Mouse (Mus musculus) layer of hippocampus, postnatal 10 days (tissue): ENCODE measurements around the gene Cbx4. TPM values are rescaled to one million over a fixed set of nuclear protein-coding genes. Genes with fewer than 3 reads are reported as not detected.

Experiments used
- DNase-seq, 2 experiments: peaks; one replicate each; pipeline ENCODE4 v3.0.0; 2021; ENCODE audit warnings: low spot score in 2 of 2
- total RNA-seq, 2 experiments: library from RNA; stranded (reverse); gene quantifications; 2 replicates each; pipeline ENCODE4 v1.2.3; 2021

Cbx4 gene
- total RNA-seq, 2 experiments from 2014 or later: 49.2 to 51.2 TPM

DNA sequence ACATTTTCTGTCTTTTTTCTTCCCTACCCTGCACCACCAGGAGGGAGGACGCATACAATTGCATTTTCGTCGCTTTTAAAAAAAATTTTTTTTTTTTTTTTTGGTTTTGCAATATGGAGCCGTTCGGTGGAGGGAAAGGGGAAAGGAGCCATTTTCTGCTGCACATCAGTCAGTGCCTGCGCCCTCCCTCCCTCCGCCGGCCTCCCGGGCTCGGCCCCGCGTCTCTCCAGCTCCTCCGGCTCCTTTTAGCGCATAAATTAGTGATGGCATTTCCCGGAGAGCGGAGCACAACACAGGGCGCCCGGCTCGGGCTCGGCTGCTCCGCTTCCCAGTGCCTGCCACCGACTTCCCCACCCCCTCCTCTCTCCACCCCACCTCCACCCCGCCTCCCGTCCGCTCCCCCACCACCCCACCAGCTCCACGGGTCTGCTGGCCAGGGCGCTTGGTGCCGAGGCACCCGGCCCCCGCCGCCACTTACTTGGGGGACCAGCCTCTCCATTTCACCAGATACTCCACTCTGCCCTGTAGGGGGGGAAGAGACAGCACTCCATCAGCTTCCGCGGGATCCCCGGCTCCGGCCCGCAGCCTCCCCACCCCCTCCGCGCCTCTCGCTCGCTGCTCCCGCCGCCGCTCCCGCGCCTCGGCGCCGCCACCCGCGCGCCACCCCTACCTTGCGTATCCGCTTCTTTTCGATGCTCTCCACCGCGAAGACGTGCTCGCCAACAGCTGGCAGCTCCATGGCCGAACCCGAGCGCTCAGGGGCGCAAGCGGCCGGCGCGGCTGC, 550 bp downstream of the Cbx4 start:
- peak; percentile 75 to 83 for DNase-seq

DNA sequence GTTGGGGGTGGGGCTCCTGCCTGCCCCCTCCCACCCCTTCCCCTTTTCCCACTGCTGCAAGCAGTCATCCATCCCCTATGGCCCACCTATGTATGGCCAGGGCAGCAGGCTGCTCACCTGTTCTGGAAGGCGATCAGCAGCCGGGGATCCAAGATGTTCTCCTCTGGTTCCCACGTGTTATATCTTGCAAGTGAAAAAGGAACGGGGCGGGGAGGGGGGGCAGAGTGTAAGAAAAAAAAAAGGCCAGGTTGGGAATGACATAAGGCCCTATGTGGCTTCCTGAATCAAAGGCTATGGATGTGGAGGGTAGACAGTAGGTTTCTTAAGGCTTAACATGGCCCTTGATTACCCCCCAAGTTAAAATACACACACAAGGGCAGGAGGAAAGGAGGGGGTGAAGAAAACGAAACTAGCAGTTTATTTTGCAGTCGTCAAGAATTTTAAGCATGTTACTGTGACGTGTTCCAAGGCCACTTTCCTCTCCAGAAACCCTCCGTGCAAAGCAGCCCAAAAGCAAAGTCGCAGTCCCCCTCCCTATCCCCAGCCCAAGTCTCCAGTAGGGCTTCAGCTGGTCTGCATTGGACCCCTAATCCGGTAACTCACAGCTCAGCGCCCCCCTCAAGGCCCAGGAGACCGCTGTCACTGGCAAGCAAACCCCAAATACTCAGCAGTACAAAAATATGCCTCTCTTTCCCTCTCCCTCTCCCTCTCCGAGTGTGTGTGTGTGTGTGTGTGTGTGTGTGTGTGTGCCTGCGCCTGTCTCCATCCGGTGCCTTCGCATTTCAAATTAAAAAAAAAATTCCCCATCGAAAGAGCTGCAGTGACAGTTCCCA, 1.4 kb downstream of the Cbx4 start:
- peak; percentile 64 to 74 for DNase-seq

DNA sequence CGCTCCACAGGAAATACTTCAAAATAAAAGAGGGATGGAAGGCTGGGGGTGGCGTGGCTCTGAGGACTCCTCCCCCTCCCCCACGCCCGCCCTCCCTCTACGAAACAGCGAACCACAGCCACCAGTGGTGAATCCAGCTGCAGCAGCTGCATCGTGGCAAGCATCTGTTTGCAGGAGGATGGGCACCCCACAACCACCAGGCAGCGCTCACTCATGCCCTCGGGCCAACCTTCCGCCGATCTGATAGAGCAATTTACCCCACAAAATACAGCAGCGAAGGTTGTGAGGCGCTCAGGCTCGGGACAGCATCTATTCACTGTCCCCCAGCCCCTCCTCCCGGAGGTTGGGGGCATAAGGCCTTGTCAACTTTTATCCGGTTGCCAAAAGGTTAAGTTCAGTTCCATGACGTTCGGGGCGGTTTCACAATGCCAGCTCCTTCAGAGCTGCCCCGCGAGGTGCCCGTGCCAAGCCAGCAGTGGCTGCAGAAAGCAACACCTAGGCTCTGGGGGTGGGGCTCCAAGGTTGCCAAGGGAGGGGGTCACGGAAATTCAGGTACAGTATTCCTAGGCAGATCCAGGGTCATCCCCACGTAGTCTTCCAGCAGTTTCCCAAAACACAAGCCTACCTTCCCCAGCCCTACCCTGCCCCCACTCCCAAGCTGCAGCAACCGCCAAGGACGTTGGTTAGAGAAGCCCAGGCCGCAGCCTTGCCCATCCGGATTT, 2.1 kb downstream of the Cbx4 start:
- DNase-seq: peak in 1 of 2 experiments; percentile 49

DNA sequence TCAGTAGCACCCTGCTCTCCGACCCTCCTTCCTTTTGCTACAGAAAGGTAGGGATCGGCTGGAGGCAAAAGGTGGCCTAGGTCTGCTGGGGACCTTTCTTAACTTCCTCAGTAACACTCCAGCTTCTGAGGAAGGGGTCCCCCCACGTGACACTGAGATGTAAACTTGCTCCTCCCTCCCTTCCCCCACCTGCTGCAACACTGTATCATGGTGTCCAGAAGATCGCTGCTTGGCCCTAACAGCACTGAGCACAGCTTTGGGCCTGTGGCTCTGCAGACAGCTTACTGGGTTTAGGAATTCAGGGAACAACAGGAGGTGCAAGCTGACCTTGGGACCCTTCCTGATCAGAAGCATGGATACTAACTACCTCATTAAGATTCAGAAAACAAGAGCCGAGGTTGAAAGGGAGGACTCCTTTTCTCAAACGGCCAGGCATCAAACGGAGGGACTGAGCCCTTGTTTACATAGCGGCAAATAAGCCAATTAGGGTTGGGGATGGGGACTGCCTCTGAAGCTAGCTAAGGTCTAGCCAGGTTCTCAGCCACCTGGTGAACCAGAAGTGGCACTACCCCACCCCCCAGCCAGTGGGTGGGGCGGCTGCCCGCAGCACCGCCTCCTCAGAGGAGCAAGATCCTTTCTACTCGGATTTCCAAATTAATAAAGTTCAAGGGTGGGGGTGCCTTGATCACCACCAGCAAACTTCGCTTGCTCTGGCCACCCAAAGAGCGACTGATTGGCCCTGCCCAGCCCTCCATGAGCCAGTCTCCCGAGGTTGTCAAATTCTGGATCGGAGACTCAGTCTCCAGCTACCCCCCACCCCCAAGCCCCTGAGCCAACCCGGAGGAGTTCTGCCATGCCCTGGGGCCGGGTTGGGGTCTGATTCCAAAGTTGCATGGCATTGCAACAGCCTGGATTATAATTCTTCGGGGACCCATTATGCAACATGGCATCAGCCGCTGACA, 3.1 kb downstream of the Cbx4 start:
- DNase-seq: no peak

DNA sequence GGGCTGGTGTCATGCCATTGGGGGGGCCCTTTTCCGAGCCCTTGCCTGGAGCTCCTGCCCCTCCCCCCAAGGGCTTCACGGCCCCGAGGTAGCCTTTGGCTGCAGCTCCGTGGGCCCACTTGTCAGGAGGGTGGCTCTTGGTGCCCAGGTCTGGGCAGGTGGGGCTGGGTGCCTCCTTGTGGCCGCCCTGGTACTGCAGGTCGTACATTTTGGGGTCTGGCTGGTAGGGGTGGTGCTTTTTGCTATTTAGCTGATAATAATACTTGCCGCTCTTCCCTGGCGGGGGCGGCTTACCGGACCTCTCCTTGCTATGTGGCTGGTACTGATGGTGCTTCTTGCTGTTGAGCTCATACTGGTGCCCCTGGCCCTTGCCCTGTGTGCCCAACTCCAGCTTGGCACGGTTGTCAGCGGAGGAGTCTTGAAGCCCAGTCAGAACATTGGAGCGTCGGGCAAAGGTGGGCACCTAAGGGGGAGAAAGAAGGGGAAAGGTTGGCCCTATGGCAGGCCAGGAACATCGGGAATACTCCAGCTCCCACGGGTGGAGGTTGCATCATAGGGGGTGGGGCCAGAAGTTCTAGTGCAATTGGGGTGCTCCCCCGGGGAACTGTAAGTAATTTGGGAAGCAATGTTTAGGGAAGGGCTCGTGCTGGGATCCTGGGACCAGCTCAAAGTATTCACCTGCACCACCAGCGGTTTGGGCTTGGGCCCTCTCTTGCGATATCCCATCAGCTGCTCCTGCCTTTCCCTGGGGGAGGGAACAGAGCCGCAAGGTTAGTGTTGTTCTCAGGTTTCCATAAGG, 4.0 kb downstream of the Cbx4 start:
- peak; percentile 65 to 68 for DNase-seq

DNA sequence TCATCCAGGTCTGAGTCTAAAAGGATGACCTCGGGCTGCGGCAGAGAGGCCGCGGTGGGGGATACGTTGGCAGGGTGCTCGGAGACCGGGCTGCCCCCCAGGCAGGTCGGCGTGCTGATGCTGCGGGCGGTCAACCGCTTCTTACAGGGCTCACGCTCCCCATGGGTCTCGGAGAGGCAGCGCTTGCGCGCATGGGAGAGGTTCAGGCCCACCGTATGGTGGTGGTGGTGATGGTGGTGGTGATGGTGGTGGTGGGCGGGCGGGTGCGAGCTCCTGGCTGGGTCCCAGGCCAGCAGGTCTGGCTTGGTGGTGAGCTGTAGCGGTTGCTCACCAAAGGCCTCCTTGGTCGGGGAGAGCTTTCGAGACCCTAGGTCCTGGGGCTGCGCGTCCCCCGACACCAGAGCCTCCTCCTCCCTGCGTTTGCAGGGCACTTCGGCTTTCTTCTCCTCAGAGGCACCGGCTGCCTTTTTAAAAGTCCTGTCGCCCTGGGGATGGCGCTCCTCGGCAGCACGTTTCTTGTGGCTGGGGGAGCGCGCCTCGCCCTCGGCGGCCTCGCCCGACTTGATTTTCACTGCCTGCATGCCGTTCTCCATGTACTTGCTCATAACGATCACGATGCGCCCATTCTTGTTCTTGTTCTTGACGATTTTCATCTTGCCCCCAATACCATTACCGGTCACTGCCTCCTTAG, 4.7 kb downstream of the Cbx4 start:
- no peak for DNase-seq

DNA sequence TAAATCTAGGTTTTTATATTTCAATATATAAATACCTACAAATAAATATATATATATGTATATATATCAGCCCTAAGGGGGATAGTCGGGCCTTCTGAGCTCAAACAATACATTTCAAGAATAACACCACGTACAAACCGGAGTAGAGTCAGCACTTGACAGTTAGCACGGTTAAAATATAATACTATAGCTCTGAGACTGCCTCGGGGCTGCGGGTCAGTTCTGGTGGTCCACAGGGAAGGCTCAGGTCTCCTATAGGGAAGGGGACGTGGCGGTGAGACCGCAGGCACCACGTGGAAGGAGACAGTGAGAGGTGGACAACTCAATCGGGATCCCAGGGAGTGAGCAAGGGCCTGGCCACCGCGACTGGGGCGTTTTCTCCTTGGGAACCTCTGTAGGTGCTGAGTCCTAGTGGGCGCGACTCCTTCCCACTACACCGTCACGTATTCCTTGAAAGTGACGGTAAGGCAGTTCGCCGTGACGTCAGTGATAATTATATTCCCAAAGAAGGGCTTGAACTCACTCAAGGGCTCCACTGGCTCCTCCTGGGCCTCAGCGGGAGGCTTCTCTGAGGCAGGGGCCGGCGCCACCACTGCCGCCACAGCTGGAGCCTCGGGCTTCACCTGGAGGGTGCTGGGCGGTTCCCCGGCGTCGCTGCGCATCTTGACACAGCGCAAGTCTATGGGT, 5.4 kb downstream of the Cbx4 start:
- no peak for DNase-seq

DNA sequence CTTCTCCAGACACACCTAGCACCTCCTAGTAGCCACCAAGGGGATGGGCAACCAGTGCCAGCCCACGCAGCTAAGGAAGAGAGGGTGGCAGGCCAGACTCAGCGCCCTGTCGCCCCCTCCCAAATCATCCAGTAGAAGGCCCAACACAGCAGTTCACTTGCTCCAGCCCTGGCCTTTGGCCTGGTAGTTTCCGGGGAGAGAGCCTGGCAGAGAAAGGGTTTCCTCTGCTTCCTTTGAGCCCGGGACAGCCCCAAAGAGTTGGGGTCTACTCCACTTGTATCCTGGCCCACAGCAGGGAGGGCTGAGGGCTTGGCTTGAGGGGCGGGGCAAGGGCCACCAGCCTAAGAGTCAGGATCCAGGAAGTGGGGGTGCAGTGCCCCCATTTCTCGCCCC, 6.6 kb downstream of the Cbx4 start:
- no peak for DNase-seq

DNA sequence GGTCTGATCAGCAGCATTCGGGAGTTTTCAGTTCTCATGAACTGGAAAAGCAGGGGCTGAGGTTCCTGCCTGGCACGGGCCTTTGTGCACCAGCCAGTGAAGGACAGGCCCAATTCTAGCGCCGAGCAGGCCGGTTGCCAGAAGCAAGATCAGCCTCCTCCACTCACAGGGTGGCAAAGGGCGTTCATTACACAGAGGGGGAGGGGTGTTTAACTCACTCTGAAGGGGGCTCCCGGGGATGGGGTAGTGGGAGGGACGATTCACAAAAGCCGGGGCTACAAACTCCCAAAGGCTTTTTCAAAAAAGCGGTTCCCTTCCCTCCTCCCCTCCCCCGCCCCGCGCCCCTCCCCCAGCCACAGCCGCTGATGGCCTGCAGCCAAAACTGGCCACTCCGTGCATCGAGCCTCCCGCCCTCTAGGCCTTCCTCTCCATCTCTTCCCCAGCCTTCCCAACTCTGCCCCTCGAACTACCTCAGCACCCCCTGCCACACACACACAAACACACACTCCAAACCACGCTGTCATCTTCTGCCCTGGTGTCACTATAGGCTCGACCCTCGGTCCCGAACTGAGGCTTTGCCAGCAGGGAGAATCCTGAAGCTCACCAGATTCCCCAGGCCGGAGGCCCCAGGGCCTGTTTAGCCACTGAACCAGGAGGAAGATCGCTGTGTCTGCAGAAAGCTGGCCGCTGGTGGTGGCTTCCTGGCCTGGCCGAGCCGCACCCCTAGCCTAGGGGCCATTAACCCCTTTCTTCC, 7.2 kb downstream of the Cbx4 start:
- DNase-seq: peak; percentile 61 to 74

DNA sequence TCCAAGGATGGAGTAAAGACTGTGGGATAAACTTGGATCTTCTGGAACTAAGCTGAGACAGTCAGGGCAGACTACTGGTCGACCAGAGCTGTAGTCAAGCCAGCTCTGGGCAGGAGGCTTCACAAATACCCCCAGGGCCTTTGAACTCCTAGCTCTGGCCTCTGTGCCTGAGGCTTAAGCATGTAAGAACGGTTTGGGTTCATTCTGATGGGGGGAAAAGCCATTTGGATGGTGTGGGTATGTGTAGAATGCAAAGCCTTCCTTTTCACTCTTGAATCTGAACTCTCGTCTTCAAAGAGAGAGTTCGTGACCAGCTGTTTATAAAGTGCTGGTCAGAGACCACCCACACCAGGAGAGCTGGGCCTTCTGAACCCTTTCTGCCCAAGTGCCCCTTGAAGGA, 8.3 kb downstream of the Cbx4 start:
- DNase-seq: no peak

DNA sequence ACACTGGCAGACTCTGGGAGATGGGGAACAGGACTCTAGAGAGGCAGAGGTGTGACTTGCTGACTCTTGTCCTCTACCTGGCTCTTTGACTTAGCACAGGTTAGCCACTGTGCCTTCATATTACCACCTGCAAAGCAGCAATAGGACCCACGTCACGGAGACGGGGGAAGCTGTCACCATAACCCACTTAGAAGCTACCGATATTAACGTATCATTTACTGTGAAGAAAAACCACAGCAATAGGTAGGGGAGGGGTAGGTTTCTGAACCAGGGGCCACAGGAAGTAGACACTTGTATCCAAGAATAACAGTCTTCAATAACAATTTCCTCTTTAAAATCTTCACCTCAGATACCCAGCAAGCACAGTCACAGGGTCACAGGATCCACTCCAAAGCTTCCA, 10.2 kb downstream of the Cbx4 start:
- no peak for DNase-seq

DNA sequence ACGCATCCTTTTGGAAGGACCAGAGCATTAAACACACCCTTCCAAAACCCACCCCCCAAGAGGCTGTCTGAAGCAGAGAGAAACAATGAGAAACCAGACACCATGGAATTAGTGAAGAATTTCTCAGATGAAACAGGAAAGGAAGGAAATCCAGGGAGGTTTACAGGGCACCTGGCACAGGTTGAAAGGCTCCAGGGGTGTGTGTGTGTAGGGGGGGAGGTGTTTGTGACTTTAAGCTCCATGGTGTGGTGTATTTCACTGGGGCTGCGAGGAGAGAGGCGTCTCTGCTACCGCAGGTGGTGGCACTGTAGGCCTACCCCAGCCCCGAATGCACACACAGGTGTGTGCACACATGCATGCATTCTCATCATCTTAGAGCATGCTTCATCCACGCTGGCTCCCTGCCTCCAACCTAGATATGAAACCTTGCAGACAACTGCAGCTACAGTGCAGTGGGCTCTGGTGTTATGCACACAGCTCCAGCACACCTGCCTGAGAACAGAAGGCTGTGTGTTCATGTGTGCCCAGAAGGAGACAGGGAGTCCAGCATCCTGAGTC, 12.1 kb downstream of the Cbx4 start:
- DNase-seq: no peak

DNA sequence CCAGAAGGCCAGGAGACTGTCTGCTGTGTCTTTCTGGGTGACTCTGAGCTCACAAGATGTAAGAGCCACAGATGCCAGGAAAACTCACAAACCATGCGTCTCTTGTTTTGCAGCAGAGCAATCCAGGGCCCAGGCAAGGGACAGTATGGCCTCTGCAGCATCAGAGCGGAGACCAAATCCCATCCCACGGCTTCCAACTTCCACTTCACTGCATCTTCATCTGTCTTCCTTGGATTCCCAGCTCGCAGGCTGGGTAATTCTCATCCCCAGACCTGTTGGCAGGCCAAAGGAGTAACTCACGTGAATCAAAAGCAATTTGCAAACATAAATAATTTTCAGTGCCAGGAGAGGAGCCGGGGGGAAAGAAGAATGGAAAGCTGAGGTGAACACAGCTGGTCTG, 13.0 kb downstream of the Cbx4 start:
- DNase-seq: no peak

DNA sequence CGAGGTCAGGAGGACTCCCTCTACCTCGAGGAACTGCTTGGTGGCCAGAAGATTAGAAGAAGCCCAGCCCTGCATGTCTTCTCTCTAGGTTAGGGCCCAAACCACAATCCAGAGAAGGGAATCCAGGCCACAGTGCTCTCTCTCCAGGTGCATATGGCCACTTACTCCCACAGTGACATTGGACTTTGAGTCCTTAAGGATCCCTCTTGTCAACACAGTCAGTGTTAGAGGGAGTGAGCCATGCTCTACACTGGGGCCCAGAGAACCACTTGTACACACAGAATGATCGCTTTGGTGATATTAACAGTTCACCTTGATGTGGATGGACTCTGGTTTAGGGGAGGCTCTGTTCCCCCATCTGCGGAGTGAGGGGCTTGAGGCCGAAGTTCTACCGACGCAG, 13.8 kb downstream of the Cbx4 start:
- DNase-seq: no peak

DNA sequence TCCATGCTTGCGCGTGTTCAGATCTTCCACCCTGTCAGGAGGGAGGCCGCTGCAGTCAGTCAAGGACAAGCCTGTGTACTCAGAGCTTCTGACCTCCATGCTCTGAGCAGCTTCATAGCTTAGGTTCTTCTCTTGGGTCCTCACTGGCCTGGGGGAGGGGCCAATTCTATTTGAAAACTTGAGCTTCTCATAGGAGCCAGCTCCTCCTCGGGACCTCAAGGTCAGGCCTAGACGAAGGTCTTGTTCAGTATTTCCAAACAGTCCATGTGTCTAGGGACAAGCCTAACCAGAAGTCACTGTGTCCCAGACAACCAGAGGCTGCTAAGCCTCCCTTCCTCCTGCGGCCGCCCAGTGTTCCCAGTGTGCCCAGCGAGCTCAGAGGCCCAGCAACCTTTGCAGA, 19.2 kb downstream of the Cbx4 start:
- no peak for DNase-seq

DNA sequence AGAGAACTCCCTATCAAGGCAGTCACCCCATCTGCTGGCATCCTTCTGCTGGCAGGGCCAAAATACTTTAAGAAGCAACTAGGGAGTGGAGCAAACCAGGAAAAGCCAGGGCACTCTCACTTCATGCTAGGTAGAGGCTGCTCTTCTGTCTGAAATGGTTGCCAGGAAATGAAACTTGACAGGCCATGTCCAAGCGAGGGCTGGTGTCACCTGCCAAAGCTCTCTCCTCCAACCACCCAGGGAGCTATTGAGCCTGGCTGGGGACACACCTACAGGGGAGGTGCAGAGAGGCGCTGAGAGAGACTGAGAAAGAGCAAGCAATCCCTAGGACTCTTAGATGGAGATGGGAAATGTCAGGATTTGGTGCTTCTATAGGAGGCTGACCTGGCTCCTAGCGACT, 26.8 kb downstream of the Cbx4 start:
- no peak for DNase-seq
